Mouse (Mus musculus) neural tube, embryonic 11.5 days (tissue): ENCODE results near the gene App. TPM values are rescaled to one million over a fixed set of nuclear protein-coding genes. Genes with fewer than 3 reads are reported as not detected.

Source experiments
- ATAC-seq: fragments of 200-750 bp; cut with Nextera tagmentation; 2 replicates; pipeline ENCODE4 v1.8.0; 2017; ENCODE audit warnings: moderate number of reproducible peaks, mild to moderate bottlenecking, moderate TSS enrichment, moderate library complexity; ENCODE audit not compliant: insufficient read depth, low FRiP score, low TSS enrichment
- DNase-seq: peaks from one replicate; pipeline ENCODE4 v3.0.0-alpha.2; 2015; ENCODE audit warnings: low spot score
- H3K27ac ChIP-seq: fragments of 300-500 bp; sonication (generic); 2 replicates; pipeline ENCODE4 v1.5.1; 2014; ENCODE audit warnings: low read depth, mild to moderate bottlenecking, low read length
- H3K27me3 ChIP-seq: fragments of 300-500 bp; sonication (generic); 2 replicates; pipeline ENCODE4 v1.6.1; 2014; ENCODE audit warnings: mild to moderate bottlenecking, low read length, mixed read lengths; ENCODE audit not compliant: control insufficient read depth, insufficient read depth
- H3K36me3 ChIP-seq: fragments of 300-500 bp; sonication (generic); 2 replicates; pipeline ENCODE4 v1.6.1; 2014; ENCODE audit warnings: mild to moderate bottlenecking, low read length, moderate library complexity, mixed read lengths; ENCODE audit not compliant: control insufficient read depth, insufficient read depth
- H3K4me1 ChIP-seq: fragments of 300-500 bp; sonication (generic); 2 replicates; pipeline ENCODE4 v1.6.1; 2014; ENCODE audit warnings: low read length, mixed read lengths; ENCODE audit not compliant: control insufficient read depth, insufficient read depth
- H3K4me2 ChIP-seq: fragments of 300-500 bp; sonication (generic); 2 replicates; pipeline ENCODE4 v1.6.1; 2014; ENCODE audit warnings: low read depth, mild to moderate bottlenecking, moderate library complexity
- H3K4me3 ChIP-seq: fragments of 300-500 bp; sonication (generic); 2 replicates; pipeline ENCODE4 v1.5.1; 2014; ENCODE audit warnings: low read depth, low read length
- H3K9ac ChIP-seq: fragments of 300-500 bp; sonication (generic); 2 replicates; pipeline ENCODE4 v1.6.1; 2014; ENCODE audit warnings: mild to moderate bottlenecking, low read length
- H3K9me3 ChIP-seq: fragments of 300-500 bp; sonication (generic); 2 replicates; pipeline ENCODE4 v1.6.1; 2016; ENCODE audit warnings: low read length; ENCODE audit not compliant: control insufficient read depth
- WGBS: fragments of 180-500 bp; shearing (Covaris S2); extraction: QIAGEN DNeasy Blood & Tissue Kit; methylation state at CpG from one replicate; pipeline ENCODE4 v1.1.7; 2014; 5-methylcytosine and 5-hydroxymethylcytosine counted together
- polyA plus RNA-seq: library from polyadenylated mRNA; unstranded; fragments of >200 nt; fragmentation: Nextera tagmentation; extraction: Ambion mirVana; gene quantifications from 2 replicates; pipeline ENCODE4 v1.2.1, GENCODE M21; 2014

App gene
- polyA plus RNA-seq, 1 experiment from 2014 or later: 210 TPM

- H3K9me3 ChIP-seq: no peaks in the 10 kb centered on the region
- DNase-seq: no peak
- no peak overlapping the region for H3K9ac ChIP-seq
- 89% methylated on average over 6 of the region's 6 CpGs for WGBS
- no peak for ATAC-seq
- no peak overlapping the region for H3K4me2 ChIP-seq
- H3K27ac ChIP-seq: no peak overlapping the region
- H3K4me1 ChIP-seq: no peaks in the 10 kb centered on the region
- no peak overlapping the region for H3K4me3 ChIP-seq
- H3K27me3 ChIP-seq: no peaks in the 10 kb centered on the region
- H3K36me3 ChIP-seq: peaks cover 2% of the 10 kb centered on the region; the same call in 1 of the 2 replicates
Measured at GRCm38 (mm10) chr16:84974176-84974518, 199.4 kb downstream of the App start.

DNA sequence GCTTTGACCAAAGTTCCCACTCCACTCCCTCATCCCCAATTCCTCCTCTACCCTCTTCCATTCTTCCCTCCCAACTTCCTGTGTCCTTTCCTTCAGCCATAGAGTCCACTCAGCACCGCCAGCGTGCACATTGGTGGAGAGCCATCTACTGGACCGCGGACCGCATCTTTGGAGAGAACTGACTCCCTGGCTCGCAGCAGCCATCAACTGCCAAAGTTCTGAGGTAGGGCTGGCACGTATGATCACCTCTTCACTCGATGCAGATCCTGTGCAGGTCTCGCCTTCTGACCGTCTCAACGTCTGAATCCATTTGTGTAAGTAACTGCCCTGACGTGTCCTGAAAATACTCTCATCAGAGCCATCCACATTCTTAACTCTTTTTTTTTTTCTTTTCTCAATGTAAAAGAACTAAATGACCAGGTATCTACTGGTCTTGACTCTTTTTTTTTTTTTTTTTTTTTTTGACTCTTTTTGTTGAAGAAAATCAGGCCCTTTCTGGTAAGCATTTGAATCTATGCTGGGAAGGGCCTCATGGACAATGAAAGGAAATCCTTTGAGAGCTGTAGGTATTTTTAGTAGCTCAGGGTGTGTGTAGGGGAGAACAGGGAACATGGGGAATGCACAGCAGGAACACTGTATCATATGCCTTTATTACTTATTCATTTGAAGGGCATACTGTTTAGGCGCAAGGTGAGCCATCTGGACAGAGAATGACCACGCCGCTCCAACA lies 200.0 kb downstream of the App start:
- peaks cover 2% of the 10 kb centered on the region; the same call in 1 of the 2 replicates for H3K36me3 ChIP-seq
- 98% methylated on average over 15 of the region's 15 CpGs for WGBS
- DNase-seq (no peak), ATAC-seq (no peak)
- no peak overlapping the region for H3K4me3 ChIP-seq
- H3K9ac ChIP-seq: no peak overlapping the region
- no peaks in the 10 kb centered on the region for H3K27me3 ChIP-seq
- no peaks in the 10 kb centered on the region for H3K9me3 ChIP-seq
- no peaks in the 10 kb centered on the region for H3K4me1 ChIP-seq
- H3K27ac ChIP-seq: no peak overlapping the region
- H3K4me2 ChIP-seq: no peak overlapping the region

DNA sequence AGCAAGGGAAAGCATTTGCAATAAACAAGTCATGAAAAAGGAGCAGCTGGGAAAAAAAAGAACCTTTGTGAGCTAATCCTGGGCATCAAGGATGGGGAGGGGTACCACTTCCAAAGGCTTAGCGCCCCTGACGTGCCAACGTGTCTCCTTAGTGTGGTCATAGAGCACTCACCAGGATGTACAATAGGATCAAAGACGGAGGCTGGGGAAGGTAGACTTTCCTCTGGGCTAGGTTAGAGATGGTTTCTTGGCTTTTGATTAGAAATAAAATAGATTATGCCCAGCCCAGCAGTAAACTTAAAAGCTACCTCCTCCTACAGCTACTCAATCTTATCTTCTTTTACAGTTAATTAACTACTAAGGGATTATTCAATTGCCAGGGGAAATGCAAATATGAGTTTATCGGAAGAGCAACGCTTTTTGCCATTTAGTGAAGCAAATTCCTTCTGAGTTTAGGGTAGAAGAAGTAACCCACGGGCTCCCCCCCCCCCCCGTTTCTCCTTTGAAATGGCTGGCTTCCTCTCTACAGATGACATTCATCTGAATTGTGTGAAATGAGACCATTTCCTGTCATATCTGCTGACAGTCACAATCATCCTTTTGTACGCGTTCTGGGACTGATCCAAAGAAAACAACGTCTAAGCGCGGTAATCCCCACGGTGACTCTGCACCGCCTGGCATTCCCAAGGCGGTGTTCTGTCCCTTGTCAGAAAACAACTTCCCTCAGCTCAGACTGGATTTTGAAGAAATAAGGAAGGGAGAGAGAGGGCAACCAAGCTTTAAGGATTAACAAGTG lies 201.8 kb downstream of the App start:
- WGBS: 80% methylated on average over 16 of the region's 16 CpGs
- H3K27ac ChIP-seq: 0 out of 2 replicates have a peak overlapping the region, but pooled peaks have one; percentile 35
- no peak overlapping the region for H3K9ac ChIP-seq
- DNase-seq: no peak
- H3K4me2 ChIP-seq: no peak overlapping the region
- no peaks in the 10 kb centered on the region for H3K9me3 ChIP-seq
- H3K4me3 ChIP-seq: no peak overlapping the region
- no peaks in the 10 kb centered on the region; the same call in 1 of the 2 replicates for H3K36me3 ChIP-seq
- no peaks in the 10 kb centered on the region for H3K4me1 ChIP-seq
- H3K27me3 ChIP-seq: no peaks in the 10 kb centered on the region
- ATAC-seq: no peak

GRCm38 (mm10) chr16:84969026-84969425 lies 204.5 kb downstream of the App start:
- ATAC-seq (no peak), DNase-seq (no peak)
- Histone ChIP-seq H3K27ac (no peak overlapping the region), H3K4me2 (no peak overlapping the region), H3K4me1 (no peaks in the 10 kb centered on the region), H3K36me3 (no peaks in the 10 kb centered on the region; the same call in none of the 2 replicates), H3K27me3 (no peaks in the 10 kb centered on the region), H3K9ac (no peak overlapping the region), H3K9me3 (no peaks in the 10 kb centered on the region), H3K4me3 (no peak overlapping the region)
- WGBS: 94% methylated on average over 7 of the region's 7 CpGs

- no peak for ATAC-seq
- H3K27ac ChIP-seq: no peak overlapping the region
- H3K4me1 ChIP-seq: no peaks in the 10 kb centered on the region
- H3K36me3 ChIP-seq: no peaks in the 10 kb centered on the region; the same call in 1 of the 2 replicates
- H3K4me3 ChIP-seq: no peak overlapping the region
- no peaks in the 10 kb centered on the region for H3K27me3 ChIP-seq
- H3K9me3 ChIP-seq: no peaks in the 10 kb centered on the region
- no peak overlapping the region for H3K9ac ChIP-seq
- WGBS: 68% methylated on average over 4 of the region's 4 CpGs
- no peak overlapping the region for H3K4me2 ChIP-seq
- DNase-seq: no peak
Measured at GRCm38 (mm10) chr16:84966983-84967382, 206.6 kb downstream of the App start.

GRCm38 (mm10) chr16:84966096-84966495 lies 207.5 kb downstream of the App start:
- H3K27ac ChIP-seq: no peak overlapping the region

DNA sequence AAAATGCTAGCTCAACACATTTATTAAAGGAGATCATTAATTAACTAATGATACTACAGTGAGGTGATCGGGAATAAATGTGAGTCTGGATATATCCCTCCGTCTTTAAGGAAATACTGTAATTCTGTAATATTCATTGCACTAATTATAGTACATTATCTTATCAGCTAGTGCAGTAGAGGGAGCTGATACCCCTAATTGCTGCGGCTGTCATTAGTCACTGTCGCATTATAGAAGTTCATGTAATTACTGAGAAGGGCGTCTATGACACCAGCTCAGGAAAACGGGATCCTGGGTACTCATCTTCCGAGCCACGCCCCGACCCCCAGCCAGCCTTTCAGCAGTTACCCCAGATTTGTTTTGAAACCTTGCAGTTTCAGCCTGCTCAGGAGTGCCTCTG lies 209.6 kb downstream of the App start:
- Histone ChIP-seq H3K4me1 (no peaks in the 10 kb centered on the region), H3K36me3 (peaks cover 2% of the 10 kb centered on the region; the same call in 1 of the 2 replicates), H3K27me3 (no peaks in the 10 kb centered on the region), H3K9me3 (no peaks in the 10 kb centered on the region), H3K9ac (no peak overlapping the region), H3K27ac (no peak overlapping the region), H3K4me3 (no peak overlapping the region), H3K4me2 (no peak overlapping the region)
- 87% methylated on average over 9 of the region's 9 CpGs for WGBS
- DNase-seq (no peak), ATAC-seq (no peak)

More at GRCm38 (mm10) chr16:84966096-84966495, 207.5 kb downstream of the App start:
- no peak for DNase-seq
- no peaks in the 10 kb centered on the region for H3K27me3 ChIP-seq
- no peak for ATAC-seq
- H3K4me1 ChIP-seq: no peaks in the 10 kb centered on the region
- H3K4me2 ChIP-seq: no peak overlapping the region
- H3K9ac ChIP-seq: no peak overlapping the region
- no peaks in the 10 kb centered on the region for H3K9me3 ChIP-seq
- WGBS: 80% methylated on average over 13 of the region's 13 CpGs
- H3K36me3 ChIP-seq: peaks cover under 1% of the 10 kb centered on the region; the same call in 1 of the 2 replicates
- no peak overlapping the region for H3K4me3 ChIP-seq

- no peaks in the 10 kb centered on the region for H3K4me1 ChIP-seq
- peaks cover 2% of the 10 kb centered on the region; the same call in 1 of the 2 replicates for H3K36me3 ChIP-seq
- no peak overlapping the region for H3K27ac ChIP-seq
- no peak overlapping the region for H3K4me2 ChIP-seq
- H3K9ac ChIP-seq: no peak overlapping the region
- no peak overlapping the region for H3K4me3 ChIP-seq
- no peaks in the 10 kb centered on the region for H3K27me3 ChIP-seq
- DNase-seq: no peak
- H3K9me3 ChIP-seq: no peaks in the 10 kb centered on the region
- 87% methylated on average over 12 of the region's 12 CpGs for WGBS
- no peak for ATAC-seq
Measured at GRCm38 (mm10) chr16:84963527-84963926, 210.0 kb downstream of the App start.
